Mouse (Mus musculus): ENCODE measurements at regions not wholly inside any gene's neighbourhood (a gene's known extent, or its start where the extent isn't known, plus 50 kb on each side); places are given as distances from the start of the nearest gene placed in this dataset.

- TF ChIP-seq CTCF (IDR thresholded peaks at IDR 0.05; ENCODE audit: insufficient read depth, low read length) (no peak), POLR2A (IDR thresholded peaks at IDR 0.05; ENCODE audit: borderline replicate concordance, extremely low read depth, low read depth, low read length) (no peak)
Observed at GRCm38 (mm10) chr11:48599573-48600127, 200.5 kb upstream of the Rack1 start.
